Mouse (Mus musculus) stomach, embryonic 15.5 days (tissue): ENCODE results near the gene Ern2. TPM values are rescaled to one million over a fixed set of nuclear protein-coding genes. Genes with fewer than 3 reads are reported as not detected.

ENCODE experiments used
- polyA plus RNA-seq: library from polyadenylated mRNA; unstranded; fragments of >200 nt; fragmentation: Nextera tagmentation; extraction: Ambion mirVana; gene quantifications from 2 replicates; pipeline ENCODE4 v1.2.1, GENCODE M21; 2015

Gene Ern2
- polyA plus RNA-seq, 1 experiment from 2014 or later, result 14.5 TPM

Other genes with a start within 250 kb of the Ern2 start
- 21.2 and 25.0 TPM in 2 replicates for gene Cog7, start 204.5 kb downstream of the Ern2 start, polyA plus RNA-seq
- gene Gga2, start 165.0 kb downstream of the Ern2 start, polyA plus RNA-seq, result 87.9 and 107 TPM in 2 replicates
- gene Ubfd1, start 119.0 kb downstream of the Ern2 start, polyA plus RNA-seq, result 60.2 and 63.2 TPM in 2 replicates
- 17.5 and 18.4 TPM in 2 replicates for gene Ears2, start 118.9 kb downstream of the Ern2 start, polyA plus RNA-seq
- gene Ndufab1, start 84.3 kb downstream of the Ern2 start, polyA plus RNA-seq, result 708 and 737 TPM in 2 replicates
- 13.8 and 14.7 TPM in 2 replicates for gene Palb2, start 53.2 kb downstream of the Ern2 start, polyA plus RNA-seq
- 115 and 118 TPM in 2 replicates for gene Dctn5, start 53.2 kb downstream of the Ern2 start, polyA plus RNA-seq
- 106 and 121 TPM in 2 replicates for gene Plk1, start 26.8 kb downstream of the Ern2 start, polyA plus RNA-seq
- 1.8 and 2.2 TPM in 2 replicates for gene Chp2, start 33.3 kb upstream of the Ern2 start, polyA plus RNA-seq
- 14.3 and 17.3 TPM in 2 replicates for gene Prkcb, start 102.5 kb upstream of the Ern2 start, polyA plus RNA-seq